Mouse (Mus musculus) left cerebral cortex, adult 8-10 months (tissue): Measurements from ENCODE around the gene Nup188. TPM values are rescaled to one million over a fixed set of nuclear protein-coding genes. Genes with fewer than 3 reads are reported as not detected.
A peak's percentile ranks its signal among the peaks of the same experiment; 100 is the strongest.

Source experiments
- DNase-seq, 2 experiments: peaks; one replicate each; pipeline ENCODE4 v3.0.0; 2022; ENCODE audit warnings: low spot score in 2 of 2
- microRNA-seq, 2 experiments: library from miRNA; unstranded; fragments of <30 nt; microRNA quantifications; one replicate each; pipeline ENCODE4 v1.2.0; 2022
- total RNA-seq, 4 experiments: library from RNA; stranded (reverse); gene quantifications; 2 replicates each; pipeline ENCODE4 v1.2.4; 2022

Nup188 gene
- total RNA-seq, 4 experiments from 2014 or later: 16.7 to 23.0 (median 19.6) TPM

- no peak for DNase-seq
These were observed 94.6 kb downstream of the Nup188 start for GRCm38 (mm10) chr2:30380564-30381376.

- DNase-seq: no peak
These were observed 95.2 kb downstream of the Nup188 start for GRCm38 (mm10) chr2:30381377-30381725.

GRCm38 (mm10) chr2:30384814-30385213 is 98.6 kb downstream of the Nup188 start:
- no peak for DNase-seq

GRCm38 (mm10) chr2:30385591-30385990 is 99.4 kb downstream of the Nup188 start:
- DNase-seq: no peak

- DNase-seq: no peak
These were observed 100.7 kb downstream of the Nup188 start for GRCm38 (mm10) chr2:30386913-30387312.

- no peak for DNase-seq
These were observed 102.8 kb downstream of the Nup188 start for GRCm38 (mm10) chr2:30389000-30389399.

GRCm38 (mm10) chr2:30392114-30392576 is 105.9 kb downstream of the Nup188 start, which contains the start of gene Dolpp1:
Gene Dolpp1, plus strand, starts transcription at chr2:30392254.
- peak; percentile 92 to 99 for DNase-seq

GRCm38 (mm10) chr2:30392577-30393369 is 106.6 kb downstream of the Nup188 start:
- peak; percentile 48 to 64 for DNase-seq

GRCm38 (mm10) chr2:30393370-30393656 is 107.1 kb downstream of the Nup188 start:
- DNase-seq: no peak

Small RNAs within 50 kb of the gene (microRNA-seq; reads per million reads assigned to microRNA genes)
- 0 reads per million in 2 experiments for gene Gm47292

Other genes starting within 250 kb of the Nup188 start
- gene Wdr34, start 237.5 kb upstream of the Nup188 start, total RNA-seq: 10 to 100 TPM; 38.7 to 43.4 (median 42.1) TPM
- 100 to 1,000 TPM; 190 to 221 (median 207) TPM for gene Set, start 229.0 kb upstream of the Nup188 start, total RNA-seq
- 1 to 10 TPM; 1.9 to 4.5 (median 2.3) TPM for gene Pkn3, start 208.7 kb upstream of the Nup188 start, total RNA-seq
- gene Zdhhc12, start 192.7 kb upstream of the Nup188 start, total RNA-seq: 10 to 100 TPM in 1 of 4 experiments, 1 to 10 TPM in 3; 6.8 to 10.5 (median 8.9) TPM
- 100 to 1,000 TPM; 141 to 144 (median 142) TPM for gene Zer1, start 161.8 kb upstream of the Nup188 start, total RNA-seq
- 10 to 100 TPM; 46.3 to 59.3 (median 49.1) TPM for gene Tbc1d13, start 152.7 kb upstream of the Nup188 start, total RNA-seq
- 10 to 100 TPM; 18.8 to 23.6 (median 22.9) TPM for gene Endog, start 114.9 kb upstream of the Nup188 start, total RNA-seq
- 10 to 100 TPM; 30.7 to 36.2 (median 31.6) TPM for gene Spout1, start 107.9 kb upstream of the Nup188 start, total RNA-seq
- gene Kyat1, start 80.5 kb upstream of the Nup188 start, total RNA-seq: 10 to 100 TPM; 15.3 to 16.8 (median 16.1) TPM
- 10 to 100 TPM; 59.1 to 67.0 (median 61.5) TPM for gene Lrrc8a, start 48.7 kb upstream of the Nup188 start, total RNA-seq
- gene Gm28035, start 45.8 kb upstream of the Nup188 start, total RNA-seq: 1 to 10 TPM; 3.8 to 8.8 (median 5.5) TPM
- gene Phyhd1, start 20.2 kb upstream of the Nup188 start, total RNA-seq: 10 to 100 TPM; 16.6 to 22.2 (median 19.5) TPM
- gene Gm28038, start 5.4 kb upstream of the Nup188 start, total RNA-seq: not detected
- gene Dolk, start 63 bp upstream of the Nup188 start, total RNA-seq: 10 to 100 TPM; 23.3 to 27.7 (median 25.2) TPM
- 100 to 1,000 TPM; 279 to 301 (median 286) TPM for gene Sh3glb2, start 72.9 kb downstream of the Nup188 start, total RNA-seq
- 100 to 1,000 TPM; 106 to 121 (median 108) TPM for gene Miga2, start 77.8 kb downstream of the Nup188 start, total RNA-seq
- gene Dolpp1, start 105.9 kb downstream of the Nup188 start, total RNA-seq: 10 to 100 TPM; 22.2 to 30.1 (median 27.3) TPM
- 10 to 100 TPM; 52.0 to 65.8 (median 62.6) TPM for gene Crat, start 129.4 kb downstream of the Nup188 start, total RNA-seq
- 100 to 1,000 TPM; 174 to 191 (median 186) TPM for gene Ptpa, start 129.6 kb downstream of the Nup188 start, total RNA-seq
- 10 to 100 TPM; 18.3 to 21.6 (median 19.8) TPM for gene Ier5l, start 187.8 kb downstream of the Nup188 start, total RNA-seq